Mouse (Mus musculus) Patski (cell line): ENCODE results near the gene Olfr639. TPM values are rescaled to one million over a fixed set of nuclear protein-coding genes. Genes with fewer than 3 reads are reported as not detected.

Source experiments
- ATAC-seq: fragments of 100-300 bp; one replicate; pipeline ENCODE4 v1.8.0; 2021
- CTCF ChIA-PET: fragments of 350-600 bp; sonication (Branson Sonifier 250); formaldehyde crosslinking; loops from one replicate; lab custom pipeline; 2022; ENCODE audit warnings: inconsistent platforms; lab: Charles Lee
- POLR2A ChIA-PET: fragments of 350-600 bp; sonication (Branson Sonifier 250); formaldehyde crosslinking; loops from one replicate; lab custom pipeline; 2022; ENCODE audit warnings: antibody characterized with exemption, inconsistent platforms; lab: Charles Lee
- DNase-seq: peaks from one replicate; pipeline ENCODE4 v3.0.0-alpha.2; 2011; ENCODE audit warnings: low read depth, low spot score
- H3K27me3 ChIP-seq: fragments of 371-371 bp; one replicate; pipeline ENCODE4 v1.5.1; 2021
- CTCF ChIP-seq: fragments of 100-300 bp; IDR thresholded peaks from one replicate; pipeline ENCODE4 v1.5.1; 2021
- in situ Hi-C: fragments of 300-500 bp; cut with MboI; formaldehyde crosslinking; loops from 3 replicates; pipeline ENCODE4 v1.11.1; 2018; ENCODE audit warnings: low pct_unique_long_range_greater_than_20kb, mixed read lengths
- polyA plus RNA-seq: library from polyadenylated mRNA; unstranded; gene quantifications from one replicate; pipeline ENCODE4 v1.2.3, GENCODE M21; 2021

Olfr639 gene
- 0.03 TPM for polyA plus RNA-seq

GRCm38 (mm10) chr7:104017203-104017602 lies at the start of gene Olfr639:
TSS of gene Olfr639 (minus strand) at chr7:104017303.
- TF ChIP-seq CTCF = no peak
- DNase-seq (no peak), ATAC-seq (no peak)
- POLR2A ChIA-PET = no interaction called here
- no peaks in the 10 kb centered on the region for H3K27me3 ChIP-seq
- CTCF ChIA-PET = no interaction called here
- in situ Hi-C loops = no loop called here

- peaks cover 4% of the 10 kb centered on the region for H3K27me3 ChIP-seq
- TF ChIP-seq CTCF = no peak
- CTCF ChIA-PET = no interaction called here
- ATAC-seq (no peak), DNase-seq (no peak)
- in situ Hi-C loops = no loop called here
- POLR2A ChIA-PET = no interaction called here
These were observed 44.2 kb upstream of the Olfr639 start, which contains the start of gene 4930516K23Rik for GRCm38 (mm10) chr7:104061345-104061744. TSS of gene 4930516K23Rik (minus strand) at chr7:104061445.

- CTCF ChIA-PET = no interaction called here
- H3K27me3 ChIP-seq = peaks cover 4% of the 10 kb centered on the region
- in situ Hi-C loops = no loop called here
- DNase-seq = no peak
- no peak for TF ChIP-seq CTCF
- ATAC-seq = no peak
- POLR2A ChIA-PET = no interaction called here
These were observed 42.1 kb upstream of the Olfr639 start for GRCm38 (mm10) chr7:104059215-104059614.

- no peak for TF ChIP-seq CTCF
- DNase-seq (no peak), ATAC-seq (no peak)
- in situ Hi-C loops = no loop called here
- POLR2A ChIA-PET = no interaction called here
- H3K27me3 ChIP-seq = no peaks in the 10 kb centered on the region
- CTCF ChIA-PET = interaction anchor here (1.0 kb wide), 1 partner anchor 9 kb away, joined by 3 read pairs; no protein-coding TSS in a partner anchor
These were observed 35.5 kb upstream of the Olfr639 start, which contains the start of gene Olfr642 for GRCm38 (mm10) chr7:104052566-104052965. TSS of gene Olfr642 (minus strand) at chr7:104052666.

GRCm38 (mm10) chr7:104050745-104051144 lies 33.6 kb upstream of the Olfr639 start:
- ATAC-seq (no peak), DNase-seq (no peak)
- TF ChIP-seq CTCF = no peak
- H3K27me3 ChIP-seq = no peaks in the 10 kb centered on the region
- in situ Hi-C loops = no loop called here
- CTCF ChIA-PET = no interaction called here
- POLR2A ChIA-PET = no interaction called here

GRCm38 (mm10) chr7:104035145-104035544 lies 18.0 kb upstream of the Olfr639 start, which contains the start of gene Olfr641:
TSS of gene Olfr641 (plus strand) at chr7:104035445.
- in situ Hi-C loops = no loop called here
- DNase-seq (no peak), ATAC-seq (no peak)
- ChIA-PET CTCF (interaction anchor here (1.2 kb wide), 1 partner anchor 13 kb away, joined by 3 read pairs; no protein-coding TSS in a partner anchor), POLR2A (no interaction called here)
- no peak for TF ChIP-seq CTCF
- H3K27me3 ChIP-seq = no peaks in the 10 kb centered on the region

GRCm38 (mm10) chr7:104026978-104027377 lies 9.9 kb upstream of the Olfr639 start:
- no peaks in the 10 kb centered on the region for H3K27me3 ChIP-seq
- ATAC-seq (no peak), DNase-seq (no peak)
- ChIA-PET CTCF (interaction anchor here (2.2 kb wide), 1 partner anchor 9 kb away, joined by 5 read pairs; no protein-coding TSS in a partner anchor), POLR2A (no interaction called here)
- in situ Hi-C loops = no loop called here
- no peak for TF ChIP-seq CTCF

- H3K27me3 ChIP-seq = no peaks in the 10 kb centered on the region
- no peak for DNase-seq
- no peak for ATAC-seq
- CTCF ChIA-PET = interaction anchor here (2.2 kb wide), 1 partner anchor 11 kb away, joined by 5 read pairs; no protein-coding TSS in a partner anchor
- no peak for TF ChIP-seq CTCF
- in situ Hi-C loops = no loop called here
- POLR2A ChIA-PET = no interaction called here
These were observed 8.4 kb upstream of the Olfr639 start, which contains the start of gene Olfr640 for GRCm38 (mm10) chr7:104025473-104025872. TSS of gene Olfr640 (minus strand) at chr7:104025573.

- DNase-seq (no peak), ATAC-seq (no peak)
- no peak for TF ChIP-seq CTCF
- POLR2A ChIA-PET = no interaction called here
- in situ Hi-C loops = no loop called here
- H3K27me3 ChIP-seq = no peaks in the 10 kb centered on the region
- CTCF ChIA-PET = interaction anchor here (1.2 kb wide), 1 partner anchor 14 kb away, joined by 3 read pairs; the partner anchor contains the start of gene Olfr641
These were observed 4.5 kb upstream of the Olfr639 start for GRCm38 (mm10) chr7:104021651-104022050.

GRCm38 (mm10) chr7:104018953-104019352 lies 1.9 kb upstream of the Olfr639 start:
- no peaks in the 10 kb centered on the region for H3K27me3 ChIP-seq
- ChIA-PET POLR2A (no interaction called here), CTCF (no interaction called here)
- ATAC-seq (no peak), DNase-seq (no peak)
- in situ Hi-C loops = no loop called here
- TF ChIP-seq CTCF = no peak

- POLR2A ChIA-PET = no interaction called here
- ATAC-seq = no peak
These were observed 18.0 kb downstream of the Olfr639 start for GRCm38 (mm10) chr7:103999124-103999523.

More at GRCm38 (mm10) chr7:103999124-103999523, 18.0 kb downstream of the Olfr639 start:
- CTCF ChIA-PET = no interaction called here
- no peak for DNase-seq
- TF ChIP-seq CTCF = no peak
- H3K27me3 ChIP-seq = no peaks in the 10 kb centered on the region
- in situ Hi-C loops = no loop called here
